Mouse (Mus musculus): ENCODE measurements around the gene Zbtb32.

Gene Zbtb32

GRCm38 (mm10) chr7:30599933-30600353 is 1.2 kb upstream of the Zbtb32 start:
- peak; percentile 98 for DNase-seq

- DNase-seq = no peak
Observed at GRCm38 (mm10) chr7:30596811-30597210, 1.9 kb downstream of the Zbtb32 start.

- no peak for DNase-seq
Observed at GRCm38 (mm10) chr7:30596093-30596492, 2.6 kb downstream of the Zbtb32 start.

GRCm38 (mm10) chr7:30594510-30595024 is 4.1 kb downstream of the Zbtb32 start:
- DNase-seq = no peak

- DNase-seq = peak in 1 of 2 experiments; percentile 51
Observed at GRCm38 (mm10) chr7:30593579-30594509, 4.9 kb downstream of the Zbtb32 start.

- DNase-seq = no peak
Observed at GRCm38 (mm10) chr7:30592772-30593423, 5.8 kb downstream of the Zbtb32 start.

GRCm38 (mm10) chr7:30591605-30591951 is 7.1 kb downstream of the Zbtb32 start:
- peak; percentile 42 to 62 for DNase-seq

GRCm38 (mm10) chr7:30590927-30591604 is 7.6 kb downstream of the Zbtb32 start:
- DNase-seq = no peak

- peak; percentile 95 to 97 for DNase-seq
Observed at GRCm38 (mm10) chr7:30589435-30590301, 9.0 kb downstream of the Zbtb32 start.

GRCm38 (mm10) chr7:30588676-30589434 is 9.9 kb downstream of the Zbtb32 start, which contains the start of gene Kmt2b:
Gene Kmt2b (minus strand): TSS chr7:30588726.
- peak; percentile 95 to 98 for DNase-seq

- peak in 1 of 2 experiments; percentile 75 for DNase-seq
Observed at GRCm38 (mm10) chr7:30587842-30588667, 10.7 kb downstream of the Zbtb32 start.

GRCm38 (mm10) chr7:30586455-30587020 is 12.2 kb downstream of the Zbtb32 start:
- DNase-seq = peak; percentile 39 to 42

- DNase-seq = no peak
Observed at GRCm38 (mm10) chr7:30585170-30585569, 13.5 kb downstream of the Zbtb32 start.

GRCm38 (mm10) chr7:30584339-30584738 is 14.4 kb downstream of the Zbtb32 start:
- DNase-seq = no peak

- no peak for DNase-seq
Observed at GRCm38 (mm10) chr7:30581547-30581946, 17.2 kb downstream of the Zbtb32 start.

GRCm38 (mm10) chr7:30579950-30580349 is 18.8 kb downstream of the Zbtb32 start:
- no peak for DNase-seq

GRCm38 (mm10) chr7:30572969-30573368 is 25.7 kb downstream of the Zbtb32 start:
- peak; percentile 86 to 87 for DNase-seq

- DNase-seq = no peak
Observed at GRCm38 (mm10) chr7:30572389-30572788, 26.3 kb downstream of the Zbtb32 start.

- DNase-seq = no peak
Observed at GRCm38 (mm10) chr7:30567555-30567954, 31.2 kb downstream of the Zbtb32 start.

- DNase-seq = peak in 1 of 2 experiments; percentile 8
Observed at GRCm38 (mm10) chr7:30566033-30566432, 32.7 kb downstream of the Zbtb32 start.
